Mouse (Mus musculus) Muller cell, postnatal 12 days (primary cell): Measurements from ENCODE around the gene Rcan2.

Source experiments
- DNase-seq: peaks from one replicate; pipeline ENCODE4 v3.0.0-alpha.2; 2015; ENCODE audit errors: inconsistent ontology term

Gene Rcan2

GRCm38 (mm10) chr17:43801077-43801476 lies at the start of gene Rcan2:
TSS of gene Rcan2 (plus strand) at chr17:43801351.
- DNase-seq, result peak; percentile 71

GRCm38 (mm10) chr17:43752811-43753210 lies 48.3 kb upstream of the Rcan2 start:
- DNase-seq, result no peak

- peak; percentile 36 for DNase-seq
Measured at GRCm38 (mm10) chr17:43754687-43755086, 46.5 kb upstream of the Rcan2 start.

- DNase-seq, result no peak
Measured at GRCm38 (mm10) chr17:43758607-43759259, 42.4 kb upstream of the Rcan2 start.

- DNase-seq, result peak; percentile 27
Measured at GRCm38 (mm10) chr17:43784531-43784930, 16.6 kb upstream of the Rcan2 start.

GRCm38 (mm10) chr17:43788222-43788621 lies 12.9 kb upstream of the Rcan2 start:
- DNase-seq, result no peak

- peak; percentile 13 for DNase-seq
Measured at GRCm38 (mm10) chr17:43789376-43789775, 11.8 kb upstream of the Rcan2 start.

- no peak for DNase-seq
Measured at GRCm38 (mm10) chr17:43791751-43792150, 9.4 kb upstream of the Rcan2 start.

GRCm38 (mm10) chr17:43794731-43795280 lies 6.3 kb upstream of the Rcan2 start:
- DNase-seq, result no peak

GRCm38 (mm10) chr17:43801595-43802373 lies 633 bp downstream of the Rcan2 start:
- DNase-seq, result peak; percentile 86

GRCm38 (mm10) chr17:43802414-43802813 lies 1.3 kb downstream of the Rcan2 start:
- no peak for DNase-seq

GRCm38 (mm10) chr17:43803111-43803510 lies 2.0 kb downstream of the Rcan2 start:
- peak; percentile 18 for DNase-seq

- no peak for DNase-seq
Measured at GRCm38 (mm10) chr17:43803764-43804163, 2.6 kb downstream of the Rcan2 start.

GRCm38 (mm10) chr17:43806841-43807240 lies 5.7 kb downstream of the Rcan2 start:
- DNase-seq, result no peak

- DNase-seq, result no peak
Measured at GRCm38 (mm10) chr17:43811453-43811852, 10.3 kb downstream of the Rcan2 start.

- DNase-seq, result no peak
Measured at GRCm38 (mm10) chr17:43815376-43815775, 14.2 kb downstream of the Rcan2 start.

- no peak for DNase-seq
Measured at GRCm38 (mm10) chr17:43816480-43816879, 15.3 kb downstream of the Rcan2 start.

GRCm38 (mm10) chr17:43817171-43817570 lies 16.0 kb downstream of the Rcan2 start:
- DNase-seq, result no peak

- no peak for DNase-seq
Measured at GRCm38 (mm10) chr17:43818390-43818789, 17.2 kb downstream of the Rcan2 start.

- DNase-seq, result no peak
Measured at GRCm38 (mm10) chr17:43820904-43821303, 19.8 kb downstream of the Rcan2 start.

GRCm38 (mm10) chr17:43822207-43822606 lies 21.1 kb downstream of the Rcan2 start:
- DNase-seq, result no peak

- no peak for DNase-seq
Measured at GRCm38 (mm10) chr17:43822630-43823029, 21.5 kb downstream of the Rcan2 start.
